Mouse (Mus musculus): Measurements from ENCODE around the gene 5730596B20Rik. TPM values are rescaled to one million over a fixed set of nuclear protein-coding genes. Genes with fewer than 3 reads are reported as not detected.

The 5730596B20Rik gene
- total RNA-seq, 2 experiments from 2014 or later, result not detected

GRCm38 (mm10) chr6:52222729-52223128, 45.4 kb downstream of the 5730596B20Rik start:
- ATAC-seq (ENCODE audit: poor library complexity, severe bottlenecking), result no peak

GRCm38 (mm10) chr6:52223939-52224760, 46.9 kb downstream of the 5730596B20Rik start:
- ATAC-seq (ENCODE audit: poor library complexity, severe bottlenecking), result no peak

DNA sequence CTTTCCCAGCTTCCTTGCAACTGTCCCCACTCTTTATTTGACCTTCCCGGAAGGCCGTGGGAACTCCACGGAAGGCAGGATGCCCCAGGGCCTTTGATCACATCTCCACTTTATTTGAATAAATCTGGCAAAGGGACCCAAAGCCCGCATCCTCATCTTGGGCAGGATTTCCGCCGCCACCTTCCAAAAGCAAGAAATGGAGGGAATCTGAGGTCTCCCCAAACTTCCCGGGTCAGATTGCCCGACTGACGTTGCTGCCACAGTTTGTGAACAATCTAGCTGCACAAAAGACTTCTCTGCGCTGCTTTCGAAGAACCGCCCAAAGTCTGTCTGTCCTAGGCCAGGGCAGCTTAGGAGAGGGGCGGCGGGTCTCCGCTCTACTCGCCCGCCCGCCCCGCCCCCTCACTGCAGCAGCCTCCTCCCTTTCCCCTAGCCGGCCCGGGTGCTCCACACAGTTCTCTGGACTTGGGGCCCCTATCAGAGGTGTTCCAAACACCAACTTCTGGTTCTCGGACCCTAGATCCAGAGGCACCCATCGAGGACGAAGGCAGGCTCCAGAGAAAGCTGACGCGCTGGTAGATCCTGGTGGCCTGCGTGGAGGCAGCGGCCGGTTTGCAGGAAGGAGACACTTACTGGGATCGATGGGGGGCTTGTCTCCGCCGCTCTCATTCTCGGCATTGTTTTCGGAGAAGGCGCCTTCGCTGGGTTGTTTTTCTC, 47.8 kb downstream of the 5730596B20Rik start:
- no peak for ATAC-seq (ENCODE audit: poor library complexity, severe bottlenecking)

GRCm38 (mm10) chr6:52225612-52226568, 48.6 kb downstream of the 5730596B20Rik start:
- ATAC-seq (ENCODE audit: poor library complexity, severe bottlenecking), result peak; percentile 23

DNA sequence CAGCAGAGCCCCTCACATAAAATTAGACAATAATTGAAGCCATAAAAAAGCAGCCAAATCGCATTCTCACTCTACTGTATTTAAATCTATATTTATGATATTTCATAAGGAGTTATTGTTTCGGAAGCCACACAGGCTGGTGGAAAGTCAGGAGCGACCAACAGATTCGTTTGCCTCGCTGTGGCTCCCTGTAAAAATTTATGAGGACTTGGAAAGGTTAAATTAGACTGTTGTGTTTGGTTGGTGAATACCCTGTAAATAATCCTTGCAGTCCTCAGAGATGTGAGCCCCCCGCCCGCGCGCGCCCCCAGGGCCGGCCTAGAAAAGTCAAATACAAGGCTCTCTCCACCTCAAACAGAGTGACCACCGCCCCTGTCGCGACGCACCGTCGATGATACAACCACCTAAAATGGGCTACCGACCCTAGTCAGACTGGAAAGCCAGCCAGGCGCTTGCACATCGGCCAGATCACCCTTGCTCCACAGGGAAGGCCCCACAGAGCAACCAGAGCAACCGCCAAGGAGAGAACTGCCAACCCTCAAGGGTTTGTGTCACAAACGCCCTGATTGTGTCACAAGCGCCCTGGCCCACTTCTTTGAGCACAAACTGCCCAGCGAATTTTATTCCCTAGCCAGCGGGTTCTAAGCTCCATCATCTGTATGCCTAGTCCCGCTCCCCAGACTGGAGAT, 49.4 kb downstream of the 5730596B20Rik start:
- no peak for ATAC-seq (ENCODE audit: poor library complexity, severe bottlenecking)

GRCm38 (mm10) chr6:52227470-52228222, 50.3 kb downstream of the 5730596B20Rik start:
- no peak for ATAC-seq (ENCODE audit: poor library complexity, severe bottlenecking)

GRCm38 (mm10) chr6:52228475-52229465, 51.5 kb downstream of the 5730596B20Rik start:
- 0 out of 2 replicates have a peak, but pooled peaks have one; percentile 17 for ATAC-seq (ENCODE audit: poor library complexity, severe bottlenecking)

DNA sequence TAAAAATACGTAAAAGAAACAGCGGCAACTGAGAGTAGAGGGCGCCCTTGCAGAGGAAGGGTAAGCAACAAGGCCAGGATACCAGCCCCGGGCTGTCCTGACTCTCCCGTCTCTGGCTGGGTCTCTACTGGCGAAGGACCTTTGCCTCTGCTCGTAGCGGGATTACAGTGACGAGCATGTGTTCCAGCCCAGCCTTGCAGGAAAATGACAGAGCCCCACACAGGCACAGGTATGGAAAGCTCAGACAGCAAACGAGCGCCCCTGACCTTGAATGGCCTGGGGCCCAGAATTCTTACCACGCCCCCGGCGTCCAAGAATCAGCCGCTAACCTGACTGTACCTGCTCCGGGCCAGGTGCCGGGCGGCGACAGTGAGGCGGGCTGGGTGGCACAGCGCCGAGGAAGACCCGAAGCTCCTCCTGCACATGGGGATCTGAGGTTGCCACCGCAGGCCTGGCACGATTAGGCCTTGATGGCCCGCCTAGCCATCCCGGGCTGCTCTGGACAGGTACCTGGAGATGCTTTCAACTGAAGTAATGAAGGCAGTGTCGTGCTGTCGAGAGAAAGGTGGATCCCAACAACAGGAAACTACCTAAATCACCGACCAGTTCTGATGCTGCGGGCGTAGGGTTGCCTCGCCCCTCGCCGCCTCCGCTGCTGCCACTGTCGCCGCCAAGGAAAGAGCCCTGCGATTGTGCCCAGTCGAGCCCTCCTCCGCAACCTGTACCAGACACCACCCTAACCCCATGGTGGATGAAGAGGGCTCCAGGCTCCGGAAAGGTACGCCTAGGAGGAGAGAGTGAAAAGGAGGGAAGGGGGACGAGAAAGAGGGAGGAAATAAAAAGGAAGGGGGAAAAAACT, 52.5 kb downstream of the 5730596B20Rik start:
- ATAC-seq (ENCODE audit: poor library complexity, severe bottlenecking), result no peak

Other genes with a start within 250 kb of the 5730596B20Rik start
- gene Skap2, start 164.9 kb upstream of the 5730596B20Rik start, total RNA-seq (2015), result 178 and 191 TPM in 2 replicates
- 293 and 359 TPM in 2 replicates for gene Skap2, start 164.9 kb upstream of the 5730596B20Rik start, total RNA-seq (2017)
- 0.11 TPM in 1 of 2 replicates, not detected in the other for gene Hoxa1, start 19.2 kb upstream of the 5730596B20Rik start, total RNA-seq (2015)
- 0.37 TPM in 1 of 2 replicates, not detected in the other for gene Hoxa1, start 19.2 kb upstream of the 5730596B20Rik start, total RNA-seq (2017)
- not detected in 2 replicates for gene Hoxa2, start 12.7 kb upstream of the 5730596B20Rik start, total RNA-seq (2015)
- gene Hoxa2, start 12.7 kb upstream of the 5730596B20Rik start, total RNA-seq (2017), result not detected in 2 replicates
- 0.27 TPM in 1 of 2 replicates, not detected in the other for gene Hoxa4, start 14.3 kb downstream of the 5730596B20Rik start, total RNA-seq (2015)
- 0.28 TPM in 1 of 2 replicates, not detected in the other for gene Hoxa4, start 14.3 kb downstream of the 5730596B20Rik start, total RNA-seq (2017)
- 0.09 and 0.13 TPM in 2 replicates for gene Hoxa5, start 27.1 kb downstream of the 5730596B20Rik start, total RNA-seq (2015)
- gene Hoxa5, start 27.1 kb downstream of the 5730596B20Rik start, total RNA-seq (2017), result 0.18 TPM in 1 of 2 replicates, not detected in the other
- gene Hoxa6, start 31.2 kb downstream of the 5730596B20Rik start, total RNA-seq (2015), result not detected in 2 replicates
- not detected in 2 replicates for gene Hoxa6, start 31.2 kb downstream of the 5730596B20Rik start, total RNA-seq (2017)
- gene Hoxa3, start 35.8 kb downstream of the 5730596B20Rik start, total RNA-seq (2015), result 0.93 TPM in 1 of 2 replicates, not detected in the other
- not detected in 2 replicates for gene Hoxa3, start 35.8 kb downstream of the 5730596B20Rik start, total RNA-seq (2017)
- not detected in 2 replicates for gene Gm28308, start 35.8 kb downstream of the 5730596B20Rik start, total RNA-seq (2015)
- gene Gm28308, start 35.8 kb downstream of the 5730596B20Rik start, total RNA-seq (2017), result not detected in 2 replicates
- gene Hoxa7, start 44.4 kb downstream of the 5730596B20Rik start, total RNA-seq (2015), result 1.2 and 1.8 TPM in 2 replicates
- gene Hoxa7, start 44.4 kb downstream of the 5730596B20Rik start, total RNA-seq (2017), result 0.53 and 0.73 TPM in 2 replicates
- gene Hoxa9, start 53.6 kb downstream of the 5730596B20Rik start, total RNA-seq (2015), result 0.36 and 1.2 TPM in 2 replicates
- 1.5 and 2.0 TPM in 2 replicates for gene Hoxa9, start 53.6 kb downstream of the 5730596B20Rik start, total RNA-seq (2017)
- gene Hoxa10, start 63.4 kb downstream of the 5730596B20Rik start, total RNA-seq (2015), result 0.07 TPM in 1 of 2 replicates, not detected in the other
- 0.11 TPM in 1 of 2 replicates, not detected in the other for gene Hoxa10, start 63.4 kb downstream of the 5730596B20Rik start, total RNA-seq (2017)
- gene Hoxa11, start 68.3 kb downstream of the 5730596B20Rik start, total RNA-seq (2015), result not detected in 2 replicates
- not detected in 2 replicates for gene Hoxa11, start 68.3 kb downstream of the 5730596B20Rik start, total RNA-seq (2017)
- not detected in 2 replicates for gene Hoxa13, start 83.4 kb downstream of the 5730596B20Rik start, total RNA-seq (2015)
- gene Hoxa13, start 83.4 kb downstream of the 5730596B20Rik start, total RNA-seq (2017), result not detected in 2 replicates
- gene Evx1, start 136.0 kb downstream of the 5730596B20Rik start, total RNA-seq (2015), result not detected in 2 replicates
- not detected in 2 replicates for gene Evx1, start 136.0 kb downstream of the 5730596B20Rik start, total RNA-seq (2017)

All from megakaryocyte, adult 5-6 weeks (primary cell).